Mouse (Mus musculus): ENCODE data around the gene Lmx1b. TPM values are rescaled to one million over a fixed set of nuclear protein-coding genes. Genes with fewer than 3 reads are reported as not detected.
A peak's percentile ranks its signal among the peaks of the same experiment; 100 is the strongest.

Gene Lmx1b
- total RNA-seq, 2 experiments from 2014 or later = 0.30 to 0.53 TPM

GRCm38 (mm10) chr2:33630081-33631021 is 10.0 kb downstream of the Lmx1b start:
- DNase-seq (ENCODE audit: low spot score in 2 of 2) = no peak

- no peak for DNase-seq (ENCODE audit: low spot score in 2 of 2)
Measured at GRCm38 (mm10) chr2:33629641-33630040, 10.7 kb downstream of the Lmx1b start.

- DNase-seq (ENCODE audit: low spot score in 2 of 2) = no peak
Measured at GRCm38 (mm10) chr2:33628791-33629190, 11.5 kb downstream of the Lmx1b start.

- no peak for DNase-seq (ENCODE audit: low spot score in 2 of 2)
Measured at GRCm38 (mm10) chr2:33627058-33627375, 13.3 kb downstream of the Lmx1b start.

GRCm38 (mm10) chr2:33626262-33627057 is 13.9 kb downstream of the Lmx1b start:
- no peak for DNase-seq (ENCODE audit: low spot score in 2 of 2)

- peak in 1 of 2 experiments; percentile 27 for DNase-seq (ENCODE audit: low spot score in 2 of 2)
Measured at GRCm38 (mm10) chr2:33617670-33618069, 22.6 kb downstream of the Lmx1b start.

GRCm38 (mm10) chr2:33616411-33616843 is 23.9 kb downstream of the Lmx1b start:
- peak; percentile 40 to 63 for DNase-seq (ENCODE audit: low spot score in 2 of 2)

- DNase-seq (ENCODE audit: low spot score in 2 of 2) = no peak
Measured at GRCm38 (mm10) chr2:33615843-33616344, 24.4 kb downstream of the Lmx1b start.

GRCm38 (mm10) chr2:33605487-33606256 is 34.6 kb downstream of the Lmx1b start:
- no peak for DNase-seq (ENCODE audit: low spot score in 2 of 2)

GRCm38 (mm10) chr2:33604846-33605486 is 35.3 kb downstream of the Lmx1b start:
- no peak for DNase-seq (ENCODE audit: low spot score in 2 of 2)

GRCm38 (mm10) chr2:33600520-33600919 is 39.8 kb downstream of the Lmx1b start:
- DNase-seq (ENCODE audit: low spot score in 2 of 2) = no peak

GRCm38 (mm10) chr2:33597384-33597783 is 42.9 kb downstream of the Lmx1b start:
- no peak for DNase-seq (ENCODE audit: low spot score in 2 of 2)

GRCm38 (mm10) chr2:33595085-33595423 is 45.3 kb downstream of the Lmx1b start:
- no peak for DNase-seq (ENCODE audit: low spot score in 2 of 2)

- no peak for DNase-seq (ENCODE audit: low spot score in 2 of 2)
Measured at GRCm38 (mm10) chr2:33594181-33595084, 45.9 kb downstream of the Lmx1b start.

- no peak for DNase-seq (ENCODE audit: low spot score in 2 of 2)
Measured at GRCm38 (mm10) chr2:33592931-33593555, 47.3 kb downstream of the Lmx1b start.

- DNase-seq (ENCODE audit: low spot score in 2 of 2) = no peak
Measured at GRCm38 (mm10) chr2:33589280-33589679, 51.0 kb downstream of the Lmx1b start.

GRCm38 (mm10) chr2:33584937-33585910 is 55.1 kb downstream of the Lmx1b start:
- DNase-seq (ENCODE audit: low spot score in 2 of 2) = no peak

- no peak for DNase-seq (ENCODE audit: low spot score in 2 of 2)
Measured at GRCm38 (mm10) chr2:33583761-33584160, 56.5 kb downstream of the Lmx1b start.

All from layer of hippocampus, adult 18-20 months (tissue).